14 mouse cellular contexts compared by ENCODE assay signal in the genomic region with DNA sequence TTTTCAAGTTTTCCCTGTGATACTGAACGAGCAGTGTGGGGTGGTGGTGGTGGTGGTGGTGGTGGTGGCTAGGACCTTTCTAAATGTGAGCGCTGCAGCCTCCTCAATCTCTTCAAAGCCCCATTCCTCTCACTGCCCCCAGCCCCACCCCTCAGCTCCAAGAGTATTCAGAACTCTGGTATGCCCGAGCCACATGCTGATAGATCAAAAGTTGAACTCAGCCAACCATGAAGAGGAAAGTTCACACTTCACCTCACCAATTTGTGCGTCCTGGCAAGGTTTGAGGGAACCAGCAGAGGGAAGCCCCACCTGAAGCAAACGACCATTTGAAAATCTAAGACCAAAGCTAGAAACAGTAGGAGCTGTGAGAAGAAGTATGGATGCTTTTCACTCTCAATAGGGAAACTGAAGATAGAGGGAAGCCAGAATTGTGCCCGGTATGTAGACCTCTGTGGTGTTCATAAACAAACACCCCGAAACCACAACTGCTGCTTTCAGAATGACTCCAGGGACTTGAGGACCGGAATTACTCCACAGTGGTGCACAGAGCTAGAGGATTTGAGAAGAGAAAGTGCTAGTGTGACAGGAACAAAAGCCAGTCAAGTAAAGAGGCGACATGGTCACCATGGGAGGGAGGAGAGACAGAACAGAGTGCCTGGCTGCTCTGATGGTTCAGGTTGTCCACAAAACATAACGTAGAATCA. TPM values are rescaled to one million over a fixed set of nuclear protein-coding genes. Genes with fewer than 3 reads are reported as not detected.
A peak's percentile ranks its signal among the peaks of the same experiment; 100 is the strongest.
DNase-seq lines count a peak whose midpoint lies in the region; ATAC-seq and TF ChIP-seq lines count a peak whose summit lies in the region.
"Had no signal": no experiment of that assay in that cellular context is flagged by ENCODE, and none has a peak within 500 bp of the region (broad histone marks: within the 10 kb centered on the region; RNA-seq: fewer than 3 reads in every experiment).

No protein-coding gene starts in this region.

- no peak overlapping the region for H3K27ac ChIP-seq in midbrain, embryonic 11.5 days (ENCODE audit: low read depth, low read length)
- H3K27ac ChIP-seq in midbrain, postnatal 0 days (ENCODE audit: low read depth, low read length): no peak overlapping the region
- H3K27ac ChIP-seq in kidney, embryonic 16.5 days (ENCODE audit: low read length): peak overlapping the region; percentile 41; the same call in 1 of the 2 replicates
- H3K27ac ChIP-seq: embryonic facial prominence, embryonic 15.5 days; midbrain, embryonic 13.5 days had no signal

- no peak for ATAC-seq in midbrain, embryonic 11.5 days (ENCODE audit: low FRiP score)
- no peak for ATAC-seq in midbrain, postnatal 0 days (ENCODE audit: low FRiP score)
- ATAC-seq in kidney, embryonic 16.5 days (ENCODE audit: low FRiP score, low TSS enrichment): peak; percentile 76
- ATAC-seq: forebrain, postnatal 0 days; midbrain, embryonic 13.5 days had no signal

- no peak overlapping the region for H3K4me2 ChIP-seq in midbrain, embryonic 11.5 days
- H3K4me2 ChIP-seq in midbrain, postnatal 0 days (ENCODE audit: low read depth, low read length, poor library complexity, severe bottlenecking): no peak overlapping the region
- no peak overlapping the region for H3K4me2 ChIP-seq in kidney, embryonic 16.5 days (replicated peaks; ENCODE audit: low read depth, low read length)
- H3K4me2 ChIP-seq: embryonic facial prominence, embryonic 15.5 days; midbrain, embryonic 13.5 days had no signal

- H3K27me3 ChIP-seq in midbrain, embryonic 11.5 days (ENCODE audit: control insufficient read depth, insufficient read depth, low read length): no peaks in the 10 kb centered on the region
- H3K27me3 ChIP-seq in midbrain, postnatal 0 days (ENCODE audit: insufficient read depth, low read length): no peaks in the 10 kb centered on the region
- H3K27me3 ChIP-seq in kidney, embryonic 16.5 days (ENCODE audit: insufficient read depth, low read length): no peaks in the 10 kb centered on the region
- H3K27me3 ChIP-seq: embryonic facial prominence, embryonic 15.5 days; midbrain, embryonic 13.5 days had no signal

- TF ChIP-seq CTCF in midbrain, postnatal 0 days (IDR thresholded peaks at IDR 0.05): no peak

- WGBS in midbrain, embryonic 11.5 days: 62% methylated on average over 10 of the region's 10 CpGs
- 56% methylated on average over 10 of the region's 10 CpGs for WGBS in midbrain, postnatal 0 days
- WGBS in kidney, embryonic 16.5 days: 61% methylated on average over 10 of the region's 10 CpGs

- H3K9me3 ChIP-seq in midbrain, embryonic 11.5 days (ENCODE audit: control insufficient read depth, low read length): no peaks in the 10 kb centered on the region
- H3K9me3 ChIP-seq in midbrain, postnatal 0 days (ENCODE audit: low read length): no peaks in the 10 kb centered on the region
- no peaks in the 10 kb centered on the region for H3K9me3 ChIP-seq in kidney, embryonic 16.5 days (ENCODE audit: low read length)
- H3K9me3 ChIP-seq: embryonic facial prominence, embryonic 15.5 days; midbrain, embryonic 13.5 days had no signal

- no peaks in the 10 kb centered on the region for H3K4me1 ChIP-seq in midbrain, embryonic 11.5 days (ENCODE audit: control insufficient read depth, insufficient read depth, low read length)
- no peaks in the 10 kb centered on the region for H3K4me1 ChIP-seq in midbrain, postnatal 0 days (ENCODE audit: insufficient read depth, low read length)
- peaks cover 5% of the 10 kb centered on the region; the same call in 1 of the 2 replicates for H3K4me1 ChIP-seq in kidney, embryonic 16.5 days (ENCODE audit: insufficient read depth, low read length)
- H3K4me1 ChIP-seq: embryonic facial prominence, embryonic 15.5 days had no signal

- peak; percentile 33 for DNase-seq in midbrain, embryonic 11.5 days (ENCODE audit: low spot score, missing footprints)
- DNase-seq in midbrain, postnatal 0 days (ENCODE audit: low spot score): no peak
- peak; percentile 20 for DNase-seq in brain, adult 2 months (ENCODE audit: low read depth, low spot score)
- peak; percentile 16 for DNase-seq in skeletal muscle tissue, adult 2 months (ENCODE audit: low read depth, low spot score)
- DNase-seq in left cerebral cortex, adult 11 months (ENCODE audit: low spot score): no peak
- no peak for DNase-seq in thymus, postnatal 25 days
- DNase-seq: cerebellum, postnatal 36 days; forebrain, postnatal 0 days; heart, postnatal 36 days; lung, adult 2 months; right cerebral cortex, postnatal 4 days had no signal

- H3K36me3 ChIP-seq in midbrain, embryonic 11.5 days (ENCODE audit: control insufficient read depth, insufficient read depth, low read length): no peaks in the 10 kb centered on the region
- H3K36me3 ChIP-seq in midbrain, postnatal 0 days (ENCODE audit: insufficient read depth, low read length): no peaks in the 10 kb centered on the region
- H3K36me3 ChIP-seq in kidney, embryonic 16.5 days (ENCODE audit: insufficient read depth, low read length): no peaks in the 10 kb centered on the region
- H3K36me3 ChIP-seq: embryonic facial prominence, embryonic 15.5 days; midbrain, embryonic 13.5 days had no signal

- H3K9ac ChIP-seq in midbrain, embryonic 11.5 days (ENCODE audit: low read length): no peak overlapping the region
- no peak overlapping the region for H3K9ac ChIP-seq in midbrain, postnatal 0 days (replicated peaks; ENCODE audit: low read length, poor library complexity, severe bottlenecking)
- H3K9ac ChIP-seq in kidney, embryonic 16.5 days (replicated peaks; ENCODE audit: low read length): no peak overlapping the region
- H3K9ac ChIP-seq: embryonic facial prominence, embryonic 15.5 days; forebrain, postnatal 0 days; midbrain, embryonic 13.5 days had no signal

- H3K4me3 ChIP-seq in midbrain, embryonic 11.5 days (ENCODE audit: low read depth, low read length): no peak overlapping the region
- H3K4me3 ChIP-seq in midbrain, postnatal 0 days (ENCODE audit: low read depth, low read length): no peak overlapping the region
- H3K4me3 ChIP-seq in kidney, embryonic 16.5 days (ENCODE audit: low read length): no peak overlapping the region
- H3K4me3 ChIP-seq: embryonic facial prominence, embryonic 15.5 days; midbrain, embryonic 13.5 days had no signal

RNA-seq across cellular contexts. Expression of a gene that starts 35.9 kb away (rescaled TPM):
- 13.7 and 14.2 TPM in 2 replicates for polyA plus RNA-seq in midbrain, embryonic 11.5 days (2014; fragmentation: Nextera tagmentation; extraction: Ambion mirVana)
- 9.0 and 11.0 TPM in 2 replicates for total RNA-seq in midbrain, postnatal 0 days (2014; rRNA removed)
- 8.4 TPM in 2 replicates for polyA plus RNA-seq in midbrain, postnatal 0 days (2015; fragmentation: Nextera tagmentation; extraction: Ambion mirVana)
- 20.7 and 26.9 TPM in 2 replicates for polyA plus RNA-seq in kidney, embryonic 16.5 days (2015; fragmentation: Nextera tagmentation; extraction: Ambion mirVana)

Comparison
In these comparisons a context has a peak if more than half of its experiments do, and no peak if none do; other contexts are left out.
1. DNase-seq: peak in midbrain, embryonic 11.5 days (single experiment), brain, adult 2 months (single experiment) and skeletal muscle tissue, adult 2 months (single experiment); none in midbrain, postnatal 0 days (single experiment), left cerebral cortex, adult 11 months (single experiment) and thymus, postnatal 25 days (single experiment).